Mouse (Mus musculus) stomach, postnatal 0 days (tissue): ENCODE data around the gene Ptf1a. TPM values are rescaled to one million over a fixed set of nuclear protein-coding genes. Genes with fewer than 3 reads are reported as not detected.

ENCODE experiments used
- ATAC-seq: fragments of 200-750 bp; cut with Nextera tagmentation; 2 replicates; pipeline ENCODE4 v1.8.0; 2017; ENCODE audit not compliant: low FRiP score, low TSS enrichment
- DNase-seq: peaks from one replicate; pipeline ENCODE4 v3.0.0-alpha.2; 2016; ENCODE audit warnings: low spot score
- H3K27ac ChIP-seq: fragments of 300-500 bp; sonication (generic); replicated peaks from 2 replicates; pipeline ENCODE4 v1.5.1; 2014; ENCODE audit warnings: mild to moderate bottlenecking, control low read depth
- H3K27me3 ChIP-seq: fragments of 300-500 bp; sonication (generic); 2 replicates; pipeline ENCODE4 v1.6.1; 2014; ENCODE audit warnings: low read length; ENCODE audit not compliant: control insufficient read depth, insufficient read depth
- H3K36me3 ChIP-seq: fragments of 300-500 bp; sonication (generic); 2 replicates; pipeline ENCODE4 v1.6.1; 2014; ENCODE audit warnings: low read length, mixed read lengths; ENCODE audit not compliant: control insufficient read depth, insufficient read depth
- H3K4me1 ChIP-seq: fragments of 300-500 bp; sonication (generic); replicated peaks from 2 replicates; pipeline ENCODE4 v1.6.1; 2014; ENCODE audit warnings: antibody characterized with exemption; ENCODE audit not compliant: control insufficient read depth, insufficient read depth
- H3K4me2 ChIP-seq: fragments of 300-500 bp; sonication (generic); replicated peaks from 2 replicates; pipeline ENCODE4 v1.6.1; 2014; ENCODE audit warnings: low read depth, mild to moderate bottlenecking, control low read depth, moderate library complexity
- H3K4me3 ChIP-seq: fragments of 300-500 bp; sonication (generic); 2 replicates; pipeline ENCODE4 v1.5.1; 2014; ENCODE audit warnings: low read depth, low read length, control low read depth
- H3K9ac ChIP-seq: fragments of 300-500 bp; sonication (generic); 2 replicates; pipeline ENCODE4 v1.6.1; 2014; ENCODE audit warnings: mild to moderate bottlenecking, low read length, control low read depth, mixed read lengths
- H3K9me3 ChIP-seq: fragments of 300-500 bp; sonication (generic); 2 replicates; pipeline ENCODE4 v1.6.1; 2016; ENCODE audit warnings: low read length; ENCODE audit not compliant: control insufficient read depth
- CTCF ChIP-seq: IDR thresholded peaks from 2 replicates; pipeline ENCODE4 v1.5.1; 2016; ENCODE audit warnings: antibody characterized with exemption, low read depth, mild to moderate bottlenecking, moderate library complexity
- EP300 ChIP-seq: optimal IDR thresholded peaks from 2 replicates; pipeline ENCODE3; 2016; ENCODE audit warnings: antibody characterized with exemption
- WGBS: fragments of 180-500 bp; shearing (Covaris S2); extraction: QIAGEN DNeasy Blood & Tissue Kit; methylation state at CpG from one replicate; pipeline ENCODE4 v1.1.7; 2014; 5-methylcytosine and 5-hydroxymethylcytosine counted together
- polyA plus RNA-seq: library from polyadenylated mRNA; unstranded; fragments of >200 nt; fragmentation: Nextera tagmentation; extraction: Ambion mirVana; gene quantifications from 2 replicates; pipeline ENCODE4 v1.2.1, GENCODE M21; 2015

The Ptf1a gene
- polyA plus RNA-seq, 1 experiment from 2014 or later: 0.82 TPM

DNA sequence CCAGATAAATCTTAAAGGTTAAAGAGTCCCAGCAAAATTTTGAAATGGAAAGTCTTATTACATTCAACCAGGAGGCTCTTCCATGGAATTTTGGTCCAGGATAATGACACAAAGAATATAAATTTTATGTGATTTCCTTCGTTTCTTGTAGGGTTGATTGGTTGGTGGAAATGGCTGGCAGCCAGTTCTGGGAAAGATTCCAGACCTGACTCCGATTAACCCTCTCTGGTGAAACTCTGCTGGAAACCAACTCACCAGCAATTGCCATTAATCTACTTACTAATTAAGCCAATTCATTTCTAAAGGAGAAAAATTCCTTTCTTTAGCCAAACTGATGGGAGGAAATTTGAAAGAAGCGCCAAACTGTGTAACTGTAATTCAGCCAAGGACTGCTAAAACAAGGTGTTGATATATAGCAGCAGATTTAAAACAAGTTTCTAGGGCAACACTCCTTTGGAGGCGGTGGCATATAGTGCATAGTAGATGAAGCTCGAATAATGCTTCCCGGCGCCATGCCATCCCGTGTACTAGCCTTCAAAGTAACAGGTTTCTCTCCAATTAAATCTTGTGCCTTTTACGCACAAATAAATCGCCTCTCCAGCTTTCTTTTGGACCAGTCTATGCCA, 10.5 kb downstream of the Ptf1a start:
- no peaks in the 10 kb centered on the region for H3K4me1 ChIP-seq
- 21% methylated on average over 10 of the region's 10 CpGs for WGBS
- H3K4me3 ChIP-seq: no peak overlapping the region
- no peak overlapping the region for H3K9ac ChIP-seq
- DNase-seq (no peak), ATAC-seq (no peak)
- H3K9me3 ChIP-seq: no peaks in the 10 kb centered on the region
- no peak overlapping the region for H3K4me2 ChIP-seq
- no peaks in the 10 kb centered on the region for H3K36me3 ChIP-seq
- peaks cover 14% of the 10 kb centered on the region; the same call in 1 of the 2 replicates for H3K27me3 ChIP-seq
- no peak overlapping the region for H3K27ac ChIP-seq
- TF ChIP-seq EP300 (no peak), CTCF (no peak)

DNA sequence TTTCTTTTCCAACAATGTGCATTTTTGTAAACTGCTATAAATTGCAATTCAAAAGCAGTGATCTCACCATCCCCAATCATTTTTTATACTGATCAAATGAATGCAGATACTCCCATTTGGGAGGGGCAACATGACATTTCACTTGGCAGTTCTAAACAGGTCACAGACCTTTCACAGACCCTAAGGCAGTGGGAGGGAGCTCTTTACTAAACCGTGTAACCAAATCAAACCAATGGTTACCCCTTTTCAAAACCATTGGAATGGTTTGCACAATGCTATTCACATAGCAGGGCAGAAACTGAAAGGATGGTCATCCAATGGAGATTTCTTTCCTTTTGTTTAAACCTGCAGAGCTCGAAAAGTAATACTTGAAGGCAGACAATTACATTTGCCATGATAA, 13.3 kb downstream of the Ptf1a start:
- H3K27ac ChIP-seq: no peak overlapping the region
- peaks cover 4% of the 10 kb centered on the region; the same call in 1 of the 2 replicates for H3K27me3 ChIP-seq
- H3K9me3 ChIP-seq: no peaks in the 10 kb centered on the region
- H3K4me3 ChIP-seq: no peak overlapping the region
- ATAC-seq (no peak), DNase-seq (no peak)
- H3K4me2 ChIP-seq: no peak overlapping the region
- no peaks in the 10 kb centered on the region for H3K36me3 ChIP-seq
- TF ChIP-seq CTCF: no peak
- no peak for TF ChIP-seq EP300
- WGBS: 39% methylated on average over 2 of the region's 2 CpGs
- H3K9ac ChIP-seq: no peak overlapping the region
- no peaks in the 10 kb centered on the region for H3K4me1 ChIP-seq

DNA sequence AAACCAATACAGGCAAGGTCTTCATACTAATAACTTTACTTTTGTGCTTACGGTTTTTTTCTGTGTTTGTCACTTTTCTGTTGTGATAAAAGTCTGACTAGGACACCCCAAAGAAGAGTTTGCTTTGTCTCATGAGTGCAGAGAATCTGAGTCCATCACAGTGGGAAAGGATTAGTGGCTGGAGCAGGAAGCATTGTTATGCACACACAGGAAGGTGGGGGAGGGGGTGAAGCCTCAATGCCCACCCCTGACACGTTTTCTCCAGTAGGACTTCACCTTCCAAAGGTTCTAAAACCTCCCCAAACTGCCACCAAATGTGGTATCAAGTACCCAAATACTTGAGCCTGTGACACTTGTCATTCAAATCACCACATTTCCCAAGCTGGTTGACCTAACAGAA, 16.5 kb downstream of the Ptf1a start:
- no peak overlapping the region for H3K4me3 ChIP-seq
- H3K27ac ChIP-seq: no peak overlapping the region
- 47% methylated on average over 2 of the region's 2 CpGs for WGBS
- no peak overlapping the region for H3K4me2 ChIP-seq
- H3K9me3 ChIP-seq: no peaks in the 10 kb centered on the region
- no peaks in the 10 kb centered on the region; the same call in 1 of the 2 replicates for H3K27me3 ChIP-seq
- no peaks in the 10 kb centered on the region for H3K36me3 ChIP-seq
- H3K4me1 ChIP-seq: no peaks in the 10 kb centered on the region
- TF ChIP-seq CTCF (no peak), EP300 (no peak)
- ATAC-seq: no peak
- no peak overlapping the region for H3K9ac ChIP-seq
- DNase-seq: no peak

DNA sequence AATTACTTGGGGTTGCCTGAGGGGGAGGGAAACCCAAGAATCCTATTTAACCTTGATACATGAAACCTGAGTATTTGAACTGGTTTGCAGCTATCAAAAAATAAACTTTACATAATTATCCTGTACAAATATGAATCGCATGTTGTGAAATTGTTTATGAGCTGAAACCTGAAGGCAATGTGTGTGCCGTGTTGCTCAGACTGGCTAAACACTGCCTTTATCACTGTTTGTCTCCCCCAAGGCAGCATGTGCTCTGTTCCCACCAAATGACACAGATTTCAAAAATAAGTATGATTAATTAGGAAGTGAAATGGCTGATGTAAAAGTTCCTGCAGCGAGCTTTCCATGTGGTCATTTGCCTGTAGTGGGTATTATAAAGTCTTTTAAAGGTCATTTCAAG, 44.8 kb downstream of the Ptf1a start:
- no peaks in the 10 kb centered on the region for H3K9me3 ChIP-seq
- H3K36me3 ChIP-seq: no peaks in the 10 kb centered on the region
- 58% methylated on average over 3 of the region's 3 CpGs for WGBS
- H3K9ac ChIP-seq: no peak overlapping the region
- DNase-seq (no peak), ATAC-seq (no peak)
- TF ChIP-seq EP300: no peak
- TF ChIP-seq CTCF: no peak
- no peak overlapping the region for H3K4me2 ChIP-seq
- H3K4me3 ChIP-seq: no peak overlapping the region
- H3K27ac ChIP-seq: no peak overlapping the region
- H3K27me3 ChIP-seq: no peaks in the 10 kb centered on the region
- H3K4me1 ChIP-seq: no peaks in the 10 kb centered on the region

Other genes with a start within 250 kb of the Ptf1a start
- 0.04 and 0.11 TPM in 2 replicates for gene Armc3, start 246.4 kb upstream of the Ptf1a start, polyA plus RNA-seq
- 12.1 and 12.4 TPM in 2 replicates for gene Msrb2, start 74.2 kb upstream of the Ptf1a start, polyA plus RNA-seq
- gene 4921504E06Rik, start 108.3 kb downstream of the Ptf1a start, polyA plus RNA-seq: 0.05 TPM in 1 of 2 replicates, not detected in the other
- 3.3 and 4.7 TPM in 2 replicates for gene Otud1, start 212.1 kb downstream of the Ptf1a start, polyA plus RNA-seq